Mouse (Mus musculus): ENCODE results near the gene Pitpnb. TPM values are rescaled to one million over a fixed set of nuclear protein-coding genes. Genes with fewer than 3 reads are reported as not detected.

Gene Pitpnb
- polyA plus RNA-seq, 1 experiment: 25.4 TPM

- Histone ChIP-seq H3K27me3 (ENCODE audit: control insufficient read depth, insufficient read depth, low read length) (no peaks in the 10 kb centered on the region), H3K36me3 (ENCODE audit: control insufficient read depth, insufficient read depth, low read length) (no peaks in the 10 kb centered on the region), H3K27ac (ENCODE audit: control insufficient read depth, insufficient read depth, low read depth, low read length) (no peak overlapping the region), H3K4me3 (ENCODE audit: control insufficient read depth, low read depth, low read length) (no peak overlapping the region), H3K4me1 (ENCODE audit: control insufficient read depth, insufficient read depth, low read length) (peaks cover 17% of the 10 kb centered on the region)
- TF ChIP-seq POLR2A (IDR thresholded peaks at IDR 0.05; ENCODE audit: control insufficient read depth, low read depth, low read length) (no peak), CTCF (IDR thresholded peaks at IDR 0.05; ENCODE audit: control insufficient read depth, insufficient read depth, insufficient replicate concordance, low read depth, low read length) (no peak)
Observed at GRCm38 (mm10) chr5:111423011-111423410, 92.4 kb downstream of the Pitpnb start.

- Histone ChIP-seq H3K36me3 (ENCODE audit: control insufficient read depth, insufficient read depth, low read length) (no peaks in the 10 kb centered on the region), H3K4me3 (ENCODE audit: control insufficient read depth, low read depth, low read length) (no peak overlapping the region), H3K4me1 (ENCODE audit: control insufficient read depth, insufficient read depth, low read length) (peaks cover 11% of the 10 kb centered on the region), H3K27ac (ENCODE audit: control insufficient read depth, insufficient read depth, low read depth, low read length) (no peak overlapping the region), H3K27me3 (ENCODE audit: control insufficient read depth, insufficient read depth, low read length) (no peaks in the 10 kb centered on the region)
- no peak for TF ChIP-seq POLR2A (IDR thresholded peaks at IDR 0.05; ENCODE audit: control insufficient read depth, low read depth, low read length)
- TF ChIP-seq CTCF (IDR thresholded peaks at IDR 0.05; ENCODE audit: control insufficient read depth, insufficient read depth, insufficient replicate concordance, low read depth, low read length): no peak
Observed at GRCm38 (mm10) chr5:111423616-111424015, 93.1 kb downstream of the Pitpnb start.

GRCm38 (mm10) chr5:111425813-111426212 lies 95.2 kb downstream of the Pitpnb start:
- no peaks in the 10 kb centered on the region for H3K36me3 ChIP-seq (ENCODE audit: control insufficient read depth, insufficient read depth, low read length)
- TF ChIP-seq POLR2A (IDR thresholded peaks at IDR 0.05; ENCODE audit: control insufficient read depth, low read depth, low read length) (no peak), CTCF (IDR thresholded peaks at IDR 0.05; ENCODE audit: control insufficient read depth, insufficient read depth, insufficient replicate concordance, low read depth, low read length) (no peak)
- H3K4me3 ChIP-seq (ENCODE audit: control insufficient read depth, low read depth, low read length): no peak overlapping the region
- no peak overlapping the region for H3K27ac ChIP-seq (ENCODE audit: control insufficient read depth, insufficient read depth, low read depth, low read length)
- no peaks in the 10 kb centered on the region for H3K27me3 ChIP-seq (ENCODE audit: control insufficient read depth, insufficient read depth, low read length)
- peaks cover 2% of the 10 kb centered on the region for H3K4me1 ChIP-seq (ENCODE audit: control insufficient read depth, insufficient read depth, low read length)

- TF ChIP-seq POLR2A (IDR thresholded peaks at IDR 0.05; ENCODE audit: control insufficient read depth, low read depth, low read length) (no peak), CTCF (IDR thresholded peaks at IDR 0.05; ENCODE audit: control insufficient read depth, insufficient read depth, insufficient replicate concordance, low read depth, low read length) (no peak)
- no peaks in the 10 kb centered on the region for H3K27me3 ChIP-seq (ENCODE audit: control insufficient read depth, insufficient read depth, low read length)
- H3K36me3 ChIP-seq (ENCODE audit: control insufficient read depth, insufficient read depth, low read length): no peaks in the 10 kb centered on the region
- no peak overlapping the region for H3K27ac ChIP-seq (ENCODE audit: control insufficient read depth, insufficient read depth, low read depth, low read length)
- peaks cover 2% of the 10 kb centered on the region for H3K4me1 ChIP-seq (ENCODE audit: control insufficient read depth, insufficient read depth, low read length)
- H3K4me3 ChIP-seq (ENCODE audit: control insufficient read depth, low read depth, low read length): no peak overlapping the region
Observed at GRCm38 (mm10) chr5:111426249-111426648, 95.7 kb downstream of the Pitpnb start.

DNA sequence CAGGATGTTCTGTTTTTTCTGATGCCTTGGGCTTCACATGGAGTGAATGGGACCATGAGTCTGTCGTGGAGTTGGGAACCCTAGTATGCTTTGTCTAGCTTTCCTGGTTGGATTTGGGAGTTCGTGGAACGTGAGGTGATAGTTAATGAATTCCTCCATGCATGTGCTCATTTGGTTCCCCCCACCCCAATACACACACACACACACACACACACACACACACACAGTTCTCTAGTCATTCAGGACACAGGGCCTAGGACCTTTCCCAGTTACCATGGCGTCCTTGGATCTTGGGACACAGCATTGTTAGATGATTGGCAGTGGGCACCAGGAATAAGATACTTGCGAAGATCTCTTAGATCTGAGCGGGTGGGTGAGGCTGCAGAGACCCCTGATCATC lies 98.3 kb downstream of the Pitpnb start:
- H3K36me3 ChIP-seq (ENCODE audit: control insufficient read depth, insufficient read depth, low read length): no peaks in the 10 kb centered on the region
- no peaks in the 10 kb centered on the region for H3K4me1 ChIP-seq (ENCODE audit: control insufficient read depth, insufficient read depth, low read length)
- no peak for TF ChIP-seq CTCF (IDR thresholded peaks at IDR 0.05; ENCODE audit: control insufficient read depth, insufficient read depth, insufficient replicate concordance, low read depth, low read length)
- TF ChIP-seq POLR2A (IDR thresholded peaks at IDR 0.05; ENCODE audit: control insufficient read depth, low read depth, low read length): no peak
- no peak overlapping the region for H3K4me3 ChIP-seq (ENCODE audit: control insufficient read depth, low read depth, low read length)
- H3K27ac ChIP-seq (ENCODE audit: control insufficient read depth, insufficient read depth, low read depth, low read length): no peak overlapping the region
- no peaks in the 10 kb centered on the region for H3K27me3 ChIP-seq (ENCODE audit: control insufficient read depth, insufficient read depth, low read length)

GRCm38 (mm10) chr5:111429726-111430125 lies 99.2 kb downstream of the Pitpnb start:
- H3K27ac ChIP-seq (ENCODE audit: control insufficient read depth, insufficient read depth, low read depth, low read length): no peak overlapping the region
- H3K4me3 ChIP-seq (ENCODE audit: control insufficient read depth, low read depth, low read length): no peak overlapping the region
- TF ChIP-seq CTCF (IDR thresholded peaks at IDR 0.05; ENCODE audit: control insufficient read depth, insufficient read depth, insufficient replicate concordance, low read depth, low read length): no peak
- no peak for TF ChIP-seq POLR2A (IDR thresholded peaks at IDR 0.05; ENCODE audit: control insufficient read depth, low read depth, low read length)
- no peaks in the 10 kb centered on the region for H3K27me3 ChIP-seq (ENCODE audit: control insufficient read depth, insufficient read depth, low read length)
- H3K36me3 ChIP-seq (ENCODE audit: control insufficient read depth, insufficient read depth, low read length): no peaks in the 10 kb centered on the region
- H3K4me1 ChIP-seq (ENCODE audit: control insufficient read depth, insufficient read depth, low read length): no peaks in the 10 kb centered on the region

DNA sequence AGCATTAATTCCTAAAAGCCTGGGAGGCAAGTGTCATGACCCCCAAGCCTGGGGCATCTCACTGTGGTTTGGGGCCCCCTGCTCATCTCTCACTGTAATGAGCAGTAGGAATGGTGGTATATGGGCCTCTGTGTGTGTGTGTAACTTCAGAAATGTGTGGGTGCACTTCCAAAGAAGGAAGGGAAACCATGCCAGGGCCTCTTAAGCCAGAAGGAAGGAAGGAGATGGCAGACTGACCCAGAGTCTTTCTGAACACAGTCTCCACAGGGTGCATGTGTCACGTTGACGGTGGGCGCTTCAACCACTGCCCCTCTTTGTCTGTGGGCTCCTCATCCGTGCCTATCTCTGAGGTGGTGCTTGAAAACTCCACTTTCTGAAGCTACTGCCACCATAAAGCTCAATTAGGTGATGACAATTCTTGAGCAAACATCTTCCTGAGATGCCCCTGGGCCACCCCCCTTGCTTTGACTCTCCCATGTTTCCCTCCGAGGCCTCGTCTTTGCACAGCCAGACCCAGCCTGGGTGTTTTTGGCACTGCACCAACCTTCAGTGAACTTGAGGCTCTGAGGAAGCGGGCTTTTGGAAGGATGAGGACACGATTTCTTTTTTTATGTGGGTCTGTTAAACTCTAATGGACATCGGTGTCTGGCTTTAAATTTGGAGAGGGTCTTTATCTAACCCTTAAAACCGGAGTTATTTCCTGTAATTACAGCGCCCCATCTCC lies 100.6 kb downstream of the Pitpnb start:
- H3K4me3 ChIP-seq (ENCODE audit: control insufficient read depth, low read depth, low read length): no peak overlapping the region
- H3K4me1 ChIP-seq (ENCODE audit: control insufficient read depth, insufficient read depth, low read length): no peaks in the 10 kb centered on the region
- H3K27me3 ChIP-seq (ENCODE audit: control insufficient read depth, insufficient read depth, low read length): no peaks in the 10 kb centered on the region
- no peak for TF ChIP-seq POLR2A (IDR thresholded peaks at IDR 0.05; ENCODE audit: control insufficient read depth, low read depth, low read length)
- no peak for TF ChIP-seq CTCF (IDR thresholded peaks at IDR 0.05; ENCODE audit: control insufficient read depth, insufficient read depth, insufficient replicate concordance, low read depth, low read length)
- H3K36me3 ChIP-seq (ENCODE audit: control insufficient read depth, insufficient read depth, low read length): no peaks in the 10 kb centered on the region
- no peak overlapping the region for H3K27ac ChIP-seq (ENCODE audit: control insufficient read depth, insufficient read depth, low read depth, low read length)
